Mouse (Mus musculus) liver, embryonic 13.5 days (tissue): ENCODE measurements around the gene Pdcd11. TPM values are rescaled to one million over a fixed set of nuclear protein-coding genes. Genes with fewer than 3 reads are reported as not detected.

ENCODE experiments used
- ATAC-seq: fragments of 200-750 bp; cut with Nextera tagmentation; 2 replicates; pipeline ENCODE4 v1.8.0; 2017; ENCODE audit warnings: low read depth, mild to moderate bottlenecking, moderate number of reproducible peaks, moderate library complexity
- DNase-seq: peaks from one replicate; pipeline ENCODE4 v3.0.0; 2022
- H3K27ac ChIP-seq: fragments of 300-500 bp; sonication (generic); 2 replicates; pipeline ENCODE4 v1.5.1; 2015; ENCODE audit warnings: moderate library complexity, mild to moderate bottlenecking, inconsistent platforms
- H3K27me3 ChIP-seq: fragments of 300-500 bp; sonication (generic); 2 replicates; pipeline ENCODE4 v1.6.1; 2015; ENCODE audit warnings: mild to moderate bottlenecking, inconsistent platforms
- H3K36me3 ChIP-seq: fragments of 300-500 bp; sonication (generic); 2 replicates; pipeline ENCODE4 v1.6.1; 2015; ENCODE audit warnings: mild to moderate bottlenecking, inconsistent platforms
- H3K4me1 ChIP-seq: fragments of 300-500 bp; sonication (generic); replicated peaks from 2 replicates; pipeline ENCODE4 v1.6.1; 2015; ENCODE audit warnings: inconsistent platforms
- H3K4me2 ChIP-seq: fragments of 300-500 bp; sonication (generic); 2 replicates; pipeline ENCODE4 v1.6.1; 2015; ENCODE audit warnings: inconsistent platforms, mild to moderate bottlenecking, moderate library complexity
- H3K4me3 ChIP-seq: fragments of 300-500 bp; sonication (generic); replicated peaks from 2 replicates; pipeline ENCODE4 v1.5.1; 2015; ENCODE audit warnings: mild to moderate bottlenecking, inconsistent platforms
- H3K9ac ChIP-seq: fragments of 300-500 bp; sonication (generic); 2 replicates; pipeline ENCODE4 v1.6.1; 2015; ENCODE audit warnings: mild to moderate bottlenecking, inconsistent platforms
- H3K9me3 ChIP-seq: fragments of 300-500 bp; sonication (generic); replicated peaks from 2 replicates; pipeline ENCODE4 v1.6.1; 2016; ENCODE audit warnings: inconsistent platforms
- WGBS: fragments of 180-500 bp; shearing (Covaris S2); methylation state at CpG from one replicate; pipeline ENCODE4 v1.1.7; 2015; ENCODE audit not compliant: insufficient replicate concordance; 5-methylcytosine and 5-hydroxymethylcytosine counted together
- polyA plus RNA-seq: library from polyadenylated mRNA; unstranded; fragments of >200 nt; fragmentation: Nextera tagmentation; extraction: Ambion mirVana; gene quantifications from 2 replicates; pipeline ENCODE4 v1.2.1, GENCODE M21; 2015

Gene Pdcd11
- 6.5 and 6.8 TPM in 2 replicates for polyA plus RNA-seq

DNA sequence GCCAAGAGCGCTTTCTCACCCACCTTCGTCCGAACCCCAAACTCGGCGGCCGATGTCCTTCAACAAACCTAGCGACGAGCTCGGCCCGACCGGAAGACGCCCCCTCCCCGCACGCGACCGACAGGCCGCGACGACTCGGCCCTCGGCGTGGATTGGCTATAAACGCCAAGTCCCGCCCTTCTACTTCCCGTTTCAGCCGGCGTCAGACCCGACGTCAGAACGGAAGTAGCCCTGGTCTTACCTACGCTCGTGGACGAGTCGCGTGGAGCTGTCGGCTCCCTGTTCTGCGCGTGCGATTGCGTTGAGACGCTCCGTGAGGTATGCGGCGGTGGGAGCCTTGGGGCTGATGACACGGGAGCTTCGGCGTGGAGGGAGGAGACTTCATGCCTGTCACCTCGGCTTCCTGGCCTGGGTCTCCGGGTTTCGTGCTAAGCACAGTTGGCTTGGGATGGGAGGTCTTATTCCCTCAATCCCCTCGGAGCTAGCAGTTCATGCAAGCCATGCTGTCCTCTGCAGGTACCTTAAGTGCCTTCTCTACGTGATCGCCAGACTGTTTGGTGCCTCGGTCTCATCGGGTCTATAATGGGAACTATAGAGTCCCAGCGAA lies at the start of gene Pdcd11, which contains the start of gene Usmg5:
Gene Pdcd11 (plus strand): TSS at position 219 of the 607 bp plus-strand sequence.
Gene Usmg5 (minus strand): TSS at position 98 of the 607 bp plus-strand sequence.
- peaks cover 46% of the 10 kb centered on the region for H3K36me3 ChIP-seq
- no peaks in the 10 kb centered on the region for H3K9me3 ChIP-seq
- peak within 1 kb of the TSS; percentile 76 for H3K4me2 ChIP-seq
- H3K9ac ChIP-seq: peak within 1 kb of the TSS; percentile 98
- peak within 1 kb of the TSS; percentile 95 for H3K4me3 ChIP-seq
- peak within 1 kb of the TSS; percentile 84 for H3K27ac ChIP-seq
- DNase-seq (peak; percentile 89), ATAC-seq (peak; percentile 99)
- under 1% methylated on average over 56 of the region's 56 CpGs for WGBS
- H3K4me1 ChIP-seq: peaks cover 36% of the 10 kb centered on the region
- H3K27me3 ChIP-seq: no peaks in the 10 kb centered on the region

DNA sequence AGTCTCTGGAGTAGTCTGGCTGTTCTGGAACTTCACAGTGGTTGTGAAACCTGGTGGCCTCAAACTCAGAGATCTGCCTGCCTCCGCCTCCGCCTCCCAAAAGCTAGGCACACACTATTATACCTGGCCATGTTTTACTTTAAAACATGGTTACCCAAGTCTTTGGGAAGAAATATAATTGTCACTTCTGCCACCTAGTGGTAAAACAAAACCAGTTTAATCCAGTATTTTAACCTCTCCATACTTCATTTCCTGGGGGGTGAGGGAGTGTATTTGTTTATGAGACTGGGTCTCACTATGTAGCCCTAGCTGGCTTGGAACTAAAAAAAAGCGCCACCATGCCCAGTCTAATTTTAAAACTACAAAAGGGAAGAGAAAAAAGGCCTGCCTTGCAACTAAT lies 47.0 kb upstream of the Pdcd11 start:
- WGBS: 78% methylated on average over 3 of the region's 3 CpGs
- H3K36me3 ChIP-seq: peaks cover 62% of the 10 kb centered on the region
- H3K27ac ChIP-seq: no peak overlapping the region

DNA sequence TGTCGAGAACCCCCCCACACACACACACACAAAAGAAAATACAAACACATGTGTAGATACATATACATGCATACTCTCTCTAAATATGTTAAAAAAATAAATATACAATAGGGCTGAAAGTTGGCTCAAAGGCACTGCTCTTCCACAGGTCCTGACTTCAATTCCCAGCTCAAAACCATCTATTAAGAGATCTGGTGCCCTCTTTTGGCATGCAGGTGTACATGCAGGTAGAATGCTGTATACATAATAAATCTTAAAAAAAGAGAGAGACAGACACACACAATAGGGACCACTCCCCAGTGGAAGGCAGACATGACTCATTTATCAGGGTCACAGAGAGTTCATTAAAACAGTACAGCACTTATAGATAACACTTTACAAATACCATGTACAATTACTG lies 44.2 kb upstream of the Pdcd11 start:
- ATAC-seq: no peak

More for the DNA sequence above, 47.0 kb upstream of the Pdcd11 start:
- H3K9ac ChIP-seq: no peak overlapping the region
- H3K4me2 ChIP-seq: no peak overlapping the region
- H3K4me1 ChIP-seq: 0 out of 2 replicates have a peak, but pooled peaks cover 4% of the 10 kb centered on the region
- no peak for DNase-seq
- no peak overlapping the region for H3K4me3 ChIP-seq
- no peaks in the 10 kb centered on the region for H3K27me3 ChIP-seq
- ATAC-seq: no peak
- no peaks in the 10 kb centered on the region for H3K9me3 ChIP-seq

DNA sequence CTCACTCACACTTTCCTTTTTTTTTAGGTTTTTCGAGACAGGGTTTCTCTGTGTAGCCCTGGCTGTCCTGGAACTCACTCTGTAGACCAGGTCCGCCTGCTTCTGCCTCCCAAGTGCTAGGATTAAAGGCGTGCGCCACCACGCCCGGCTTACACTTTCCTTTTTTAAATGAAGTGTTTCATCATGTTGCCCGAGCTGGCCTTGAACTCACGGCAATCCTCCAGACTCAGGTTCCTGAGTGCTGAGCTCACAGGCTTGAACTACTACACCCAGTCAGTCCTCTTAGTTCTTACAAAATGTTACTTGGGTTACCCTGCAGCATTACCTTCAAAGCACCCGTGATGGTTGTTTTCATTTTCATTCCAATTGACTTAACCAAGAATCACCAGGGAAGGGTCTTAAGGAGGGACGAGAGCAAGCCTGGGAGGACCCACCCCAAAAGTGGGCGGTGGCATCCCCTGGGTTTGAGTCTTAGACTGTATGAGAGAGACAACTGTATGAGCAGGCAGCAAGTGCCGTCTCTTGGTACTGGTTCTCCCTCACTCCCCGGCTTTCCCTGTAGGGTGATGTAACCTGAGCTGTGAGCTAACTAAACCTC lies 43.2 kb upstream of the Pdcd11 start:
- Histone ChIP-seq H3K9ac (no peak overlapping the region), H3K4me2 (no peak overlapping the region), H3K4me1 (peaks cover 26% of the 10 kb centered on the region), H3K27ac (no peak overlapping the region), H3K36me3 (peaks cover 34% of the 10 kb centered on the region), H3K4me3 (no peak overlapping the region), H3K9me3 (no peaks in the 10 kb centered on the region), H3K27me3 (no peaks in the 10 kb centered on the region)
- no peak for ATAC-seq
- 85% methylated on average over 13 of the region's 13 CpGs for WGBS
- DNase-seq: no peak

More for the DNA sequence above, 44.2 kb upstream of the Pdcd11 start:
- DNase-seq: no peak
- 59% methylated on average over 1 of the region's 1 CpGs for WGBS
- H3K9me3 ChIP-seq: no peaks in the 10 kb centered on the region
- no peak overlapping the region for H3K27ac ChIP-seq
- H3K4me1 ChIP-seq: peaks cover 23% of the 10 kb centered on the region
- H3K4me2 ChIP-seq: no peak overlapping the region
- H3K27me3 ChIP-seq: no peaks in the 10 kb centered on the region
- H3K36me3 ChIP-seq: peaks cover 39% of the 10 kb centered on the region
- H3K4me3 ChIP-seq: no peak overlapping the region
- no peak overlapping the region for H3K9ac ChIP-seq

DNA sequence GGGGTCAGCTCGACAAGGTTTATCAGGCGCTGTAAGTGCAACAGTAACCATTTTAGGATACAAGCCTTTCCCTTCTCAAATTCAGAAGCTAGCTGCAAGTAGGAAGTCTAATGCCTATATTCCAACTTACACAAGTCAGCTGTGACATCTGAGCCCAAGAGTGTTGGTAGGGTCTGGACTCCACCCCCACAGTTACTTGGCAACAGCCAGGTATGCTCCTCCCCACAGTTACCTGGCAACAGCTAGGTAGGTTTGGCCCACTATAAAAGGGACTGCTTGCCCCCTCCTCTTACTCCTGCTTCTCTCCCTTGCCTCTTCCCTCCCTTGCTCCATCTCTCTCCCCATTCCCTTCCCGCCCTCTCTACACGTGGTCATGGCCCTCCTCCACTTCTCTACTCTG lies 41.5 kb upstream of the Pdcd11 start:
- Histone ChIP-seq H3K4me1 (peaks cover 30% of the 10 kb centered on the region), H3K4me3 (peak overlapping the region; percentile 78), H3K9me3 (no peaks in the 10 kb centered on the region), H3K27ac (no peak overlapping the region), H3K4me2 (peak overlapping the region; percentile 93), H3K9ac (0 out of 2 replicates have a peak overlapping the region, but pooled peaks have one; percentile 29), H3K36me3 (peaks cover 29% of the 10 kb centered on the region), H3K27me3 (no peaks in the 10 kb centered on the region)
- ATAC-seq: no peak
- no peak for DNase-seq
- WGBS: 53% methylated on average over 4 of the region's 4 CpGs

DNA sequence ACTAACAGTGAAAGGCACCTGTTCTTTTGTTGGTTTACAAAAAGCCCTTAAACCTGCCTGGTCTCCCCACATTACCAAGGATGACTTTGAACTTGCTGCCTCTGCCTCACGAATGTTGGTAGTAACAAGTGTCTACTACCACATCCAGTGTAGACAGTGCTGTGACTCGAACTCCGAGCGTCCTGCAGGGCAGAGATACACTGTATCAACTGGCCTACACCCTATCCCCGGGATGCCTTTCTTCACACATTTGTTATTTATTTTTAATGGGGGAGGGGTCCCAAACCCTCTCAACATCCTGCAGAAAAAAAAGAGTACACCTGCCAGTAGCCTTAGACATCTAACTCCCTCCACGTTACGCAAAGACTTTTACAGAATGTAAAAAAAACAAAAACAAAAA lies 40.7 kb upstream of the Pdcd11 start:
- Histone ChIP-seq H3K36me3 (peaks cover 29% of the 10 kb centered on the region), H3K27ac (peak overlapping the region; percentile 84; the same call in 1 of the 2 replicates), H3K4me3 (peak overlapping the region; percentile 78), H3K9ac (peak overlapping the region; percentile 84), H3K27me3 (no peaks in the 10 kb centered on the region), H3K4me1 (peaks cover 30% of the 10 kb centered on the region), H3K9me3 (no peaks in the 10 kb centered on the region), H3K4me2 (peak overlapping the region; percentile 93)
- no peak for DNase-seq
- ATAC-seq: peak; percentile 46; the same call in 1 of the 2 replicates
- WGBS: 3% methylated on average over 7 of the region's 7 CpGs

DNA sequence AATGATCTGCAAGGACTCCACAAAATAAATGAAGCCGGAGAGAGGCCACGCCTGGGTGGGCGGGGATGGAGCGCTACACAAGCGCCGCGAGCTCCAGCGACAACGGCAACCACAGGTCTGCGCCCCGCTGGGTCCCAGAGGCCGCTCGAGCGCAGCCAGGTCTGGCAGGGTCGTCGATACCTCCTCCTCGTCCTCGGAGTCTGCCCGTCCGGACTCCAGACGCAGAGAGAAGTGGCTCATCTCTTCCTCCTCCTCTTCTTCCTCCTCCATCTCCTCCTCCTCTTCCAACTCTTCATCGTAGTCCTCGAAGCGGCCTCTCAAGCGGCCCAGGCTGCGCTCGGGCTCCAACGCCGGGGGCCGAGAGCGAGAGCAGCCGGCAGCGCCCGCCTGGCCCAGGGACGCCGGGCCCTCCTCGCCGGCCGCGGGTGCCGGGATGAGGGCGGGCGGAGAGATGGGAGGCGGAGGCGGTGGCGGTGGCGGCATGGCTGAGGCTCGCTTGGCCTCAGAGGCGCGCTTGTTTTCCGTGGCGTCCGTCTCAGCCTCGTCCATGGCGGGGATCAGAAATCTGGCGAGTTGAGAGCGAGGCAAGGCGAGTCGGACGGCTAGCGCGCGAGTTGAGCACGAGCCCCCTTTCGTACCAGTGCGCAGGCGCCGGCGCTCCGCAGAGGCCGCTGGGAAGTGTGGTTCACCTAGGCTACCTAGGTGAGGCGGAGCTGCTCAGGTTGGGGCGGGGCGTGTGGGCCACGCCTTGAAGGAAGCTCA lies 40.1 kb upstream of the Pdcd11 start, which contains the start of gene Pcgf6:
Gene Pcgf6 (minus strand): TSS at position 636 of the 762 bp plus-strand sequence.
- H3K4me3 ChIP-seq: peak within 1 kb of the TSS; percentile 78
- DNase-seq (peak; percentile 68), ATAC-seq (peak; percentile 84)
- H3K27ac ChIP-seq: peak within 1 kb of the TSS; percentile 84
- H3K4me2 ChIP-seq: peak within 1 kb of the TSS; percentile 93
- H3K9ac ChIP-seq: peak within 1 kb of the TSS; percentile 84
- H3K9me3 ChIP-seq: no peaks in the 10 kb centered on the region
- peaks cover 26% of the 10 kb centered on the region for H3K36me3 ChIP-seq
- under 1% methylated on average over 74 of the region's 75 CpGs for whole genome bisulfite sequencing
- no peaks in the 10 kb centered on the region for H3K27me3 ChIP-seq
- H3K4me1 ChIP-seq: peaks cover 30% of the 10 kb centered on the region

DNA sequence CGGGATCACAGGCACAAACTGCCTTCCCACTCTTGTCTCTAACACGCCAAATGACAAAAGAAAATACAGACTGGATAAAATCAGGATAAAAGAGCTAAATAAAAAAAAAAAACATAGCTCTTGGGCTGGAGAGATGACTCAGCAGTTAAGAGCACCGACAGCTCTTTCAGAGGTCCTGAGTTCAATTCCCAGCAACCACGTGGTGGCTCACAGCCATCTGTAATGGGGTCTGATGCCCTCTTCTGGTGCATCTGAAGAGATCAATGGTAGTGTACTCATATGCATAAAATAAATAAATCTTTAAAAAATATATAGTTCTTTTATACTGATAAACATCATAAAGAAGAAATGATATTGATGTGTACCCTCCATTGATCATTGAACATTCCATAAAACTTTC lies 37.6 kb upstream of the Pdcd11 start:
- no peak overlapping the region for H3K4me2 ChIP-seq
- H3K9me3 ChIP-seq: no peaks in the 10 kb centered on the region
- H3K36me3 ChIP-seq: 0 out of 2 replicates have a peak, but pooled peaks cover 4% of the 10 kb centered on the region
- H3K9ac ChIP-seq: no peak overlapping the region
- peaks cover 30% of the 10 kb centered on the region for H3K4me1 ChIP-seq
- no peak for ATAC-seq
- 0 out of 2 replicates have a peak, but pooled peaks cover 3% of the 10 kb centered on the region for H3K27me3 ChIP-seq
- H3K4me3 ChIP-seq: no peak overlapping the region
- no peak for DNase-seq
- WGBS: 61% methylated on average over 4 of the region's 4 CpGs
- H3K27ac ChIP-seq: no peak overlapping the region

DNA sequence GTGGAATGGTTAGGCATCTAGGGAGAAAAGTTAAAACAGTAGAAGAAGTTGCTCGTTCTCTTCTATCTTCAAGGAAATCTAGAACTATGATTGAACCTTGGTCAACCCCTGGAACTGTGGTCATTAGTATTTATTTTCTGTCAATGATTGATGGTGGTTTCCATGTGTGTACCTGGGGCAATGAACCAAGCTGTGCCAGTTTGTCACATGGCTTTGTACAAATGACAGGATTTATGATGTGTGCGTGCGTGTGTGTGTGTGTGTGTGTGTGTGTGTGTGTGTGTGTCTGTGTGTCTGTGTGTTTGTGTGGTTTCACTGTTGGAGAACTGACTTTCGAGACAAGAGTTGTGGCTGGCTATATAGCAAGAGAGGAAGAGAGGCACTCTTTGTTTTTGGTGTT lies 37.1 kb upstream of the Pdcd11 start:
- no peak overlapping the region for H3K9ac ChIP-seq
- H3K4me2 ChIP-seq: no peak overlapping the region
- ATAC-seq: no peak
- no peaks in the 10 kb centered on the region for H3K9me3 ChIP-seq
- H3K4me3 ChIP-seq: no peak overlapping the region
- no peaks in the 10 kb centered on the region for H3K36me3 ChIP-seq
- H3K27me3 ChIP-seq: 0 out of 2 replicates have a peak, but pooled peaks cover 3% of the 10 kb centered on the region
- no peak for DNase-seq
- 66% methylated on average over 4 of the region's 4 CpGs for WGBS
- no peak overlapping the region for H3K27ac ChIP-seq
- peaks cover 27% of the 10 kb centered on the region for H3K4me1 ChIP-seq

DNA sequence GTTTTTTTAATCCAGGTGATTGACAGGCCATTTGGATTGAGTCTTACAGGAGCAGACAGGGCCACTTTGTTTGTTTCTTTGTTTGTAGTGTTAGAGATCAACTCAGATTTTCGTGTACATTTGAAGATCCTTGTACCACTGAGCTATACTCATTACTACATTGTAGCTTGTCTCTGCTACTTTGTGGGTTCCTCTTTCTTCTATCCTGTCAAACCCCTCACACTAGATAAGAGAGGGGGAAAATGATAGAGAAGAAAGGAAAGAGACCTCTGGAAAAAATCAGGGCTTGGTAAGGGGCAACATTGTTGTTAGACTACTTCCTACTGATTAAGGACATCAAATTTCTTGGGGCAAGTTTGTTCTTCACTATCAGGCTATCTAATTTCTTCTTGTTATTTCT lies 32.9 kb upstream of the Pdcd11 start:
- Histone ChIP-seq H3K4me2 (no peak overlapping the region), H3K27ac (no peak overlapping the region), H3K36me3 (no peaks in the 10 kb centered on the region), H3K9ac (no peak overlapping the region), H3K4me3 (no peak overlapping the region), H3K9me3 (no peaks in the 10 kb centered on the region), H3K27me3 (0 out of 2 replicates have a peak, but pooled peaks cover 3% of the 10 kb centered on the region), H3K4me1 (peaks cover 3% of the 10 kb centered on the region)
- 32% methylated on average over 1 of the region's 1 CpGs for WGBS
- ATAC-seq (no peak), DNase-seq (no peak)

DNA sequence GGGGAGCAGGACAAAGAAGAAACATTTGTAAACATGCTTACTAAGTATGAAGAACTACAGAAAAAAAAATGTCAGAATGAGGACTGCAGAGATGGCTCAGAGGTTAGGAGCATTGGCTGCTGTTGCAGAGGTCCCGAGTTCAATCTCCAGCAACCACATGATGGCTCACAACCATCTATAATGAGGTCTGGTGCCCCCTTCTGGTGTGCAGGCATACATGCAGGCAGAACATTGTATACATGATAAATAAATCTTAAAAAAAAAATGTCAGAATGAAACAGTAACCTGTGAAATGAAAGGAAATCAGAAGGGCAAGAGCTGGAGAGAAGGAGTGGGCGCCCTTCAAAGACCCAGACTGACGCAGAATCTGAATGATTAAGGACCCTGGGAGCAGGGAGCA lies 24.7 kb upstream of the Pdcd11 start:
- Histone ChIP-seq H3K9me3 (no peaks in the 10 kb centered on the region), H3K27me3 (no peaks in the 10 kb centered on the region), H3K36me3 (peaks cover 9% of the 10 kb centered on the region; the same call in 1 of the 2 replicates), H3K4me3 (no peak overlapping the region), H3K9ac (no peak overlapping the region), H3K4me2 (no peak overlapping the region), H3K27ac (no peak overlapping the region), H3K4me1 (peaks cover 27% of the 10 kb centered on the region)
- ATAC-seq: no peak
- no peak for DNase-seq
- WGBS: 64% methylated on average over 3 of the region's 3 CpGs
